Mouse (Mus musculus): ENCODE measurements at regions not wholly inside any gene's neighbourhood (a gene's known extent, or its start where the extent isn't known, plus 50 kb on each side); places are given as distances from the start of the nearest gene placed in this dataset.

GRCm38 (mm10) chr14:80377064-80377463 is 393.2 kb downstream of the Olfm4 start:
- Histone ChIP-seq H3K27ac (no peak overlapping the region), H3K9ac (no peak overlapping the region), H3K9me3 (replicated peaks) (no peaks in the 10 kb centered on the region), H3K4me2 (replicated peaks) (no peak overlapping the region), H3K36me3 (no peaks in the 10 kb centered on the region), H3K4me1 (no peaks in the 10 kb centered on the region), H3K4me3 (no peak overlapping the region), H3K27me3 (no peaks in the 10 kb centered on the region)
- 58% methylated on average over 1 of the region's 1 CpGs for WGBS
- ATAC-seq (ENCODE audit: low FRiP score) = no peak

GRCm38 (mm10) chr14:80391418-80391817 is 407.5 kb downstream of the Olfm4 start:
- Histone ChIP-seq H3K9ac (no peak overlapping the region), H3K4me3 (no peak overlapping the region), H3K9me3 (replicated peaks) (no peaks in the 10 kb centered on the region), H3K27ac (no peak overlapping the region), H3K36me3 (no peaks in the 10 kb centered on the region), H3K27me3 (no peaks in the 10 kb centered on the region), H3K4me1 (no peaks in the 10 kb centered on the region), H3K4me2 (replicated peaks) (no peak overlapping the region)
- ATAC-seq (ENCODE audit: low FRiP score) = no peak
- WGBS = 65% methylated on average over 2 of the region's 2 CpGs

GRCm38 (mm10) chr14:80408317-80408716 is 424.4 kb downstream of the Olfm4 start:
- WGBS = 89% methylated on average over 2 of the region's 2 CpGs
- Histone ChIP-seq H3K4me3 (no peak overlapping the region), H3K4me2 (replicated peaks) (no peak overlapping the region), H3K27me3 (no peaks in the 10 kb centered on the region), H3K9ac (no peak overlapping the region), H3K4me1 (no peaks in the 10 kb centered on the region), H3K36me3 (no peaks in the 10 kb centered on the region), H3K27ac (no peak overlapping the region), H3K9me3 (replicated peaks) (no peaks in the 10 kb centered on the region)
- ATAC-seq (ENCODE audit: low FRiP score) = no peak

- Histone ChIP-seq H3K36me3 (no peaks in the 10 kb centered on the region), H3K4me1 (no peaks in the 10 kb centered on the region), H3K4me2 (replicated peaks) (no peak overlapping the region), H3K4me3 (no peak overlapping the region), H3K9ac (no peak overlapping the region), H3K27ac (no peak overlapping the region), H3K27me3 (no peaks in the 10 kb centered on the region), H3K9me3 (replicated peaks) (no peaks in the 10 kb centered on the region)
- no peak for ATAC-seq (ENCODE audit: low FRiP score)
- 87% methylated on average over 3 of the region's 3 CpGs for WGBS
Measured at GRCm38 (mm10) chr14:80418810-80419325, 435.0 kb downstream of the Olfm4 start.

- Histone ChIP-seq H3K9me3 (replicated peaks) (no peaks in the 10 kb centered on the region), H3K27me3 (no peaks in the 10 kb centered on the region), H3K4me3 (no peak overlapping the region), H3K36me3 (no peaks in the 10 kb centered on the region), H3K9ac (no peak overlapping the region), H3K4me2 (replicated peaks) (no peak overlapping the region), H3K27ac (no peak overlapping the region), H3K4me1 (no peaks in the 10 kb centered on the region)
- ATAC-seq (ENCODE audit: low FRiP score) = no peak
Measured at GRCm38 (mm10) chr14:80443820-80444219, 459.9 kb downstream of the Olfm4 start.

GRCm38 (mm10) chr14:80471470-80471869 is 487.6 kb downstream of the Olfm4 start:
- Histone ChIP-seq H3K27me3 (no peaks in the 10 kb centered on the region), H3K4me3 (no peak overlapping the region), H3K9me3 (replicated peaks) (no peaks in the 10 kb centered on the region), H3K4me1 (no peaks in the 10 kb centered on the region), H3K4me2 (replicated peaks) (no peak overlapping the region), H3K9ac (no peak overlapping the region), H3K27ac (no peak overlapping the region), H3K36me3 (no peaks in the 10 kb centered on the region)
- 53% methylated on average over 1 of the region's 1 CpGs for WGBS
- no peak for ATAC-seq (ENCODE audit: low FRiP score)

- H3K36me3 ChIP-seq = no peaks in the 10 kb centered on the region
- H3K9me3 ChIP-seq (replicated peaks) = no peaks in the 10 kb centered on the region
- H3K4me3 ChIP-seq = no peak overlapping the region
- no peak overlapping the region for H3K27ac ChIP-seq
- ATAC-seq (ENCODE audit: low FRiP score) = no peak
- no peaks in the 10 kb centered on the region for H3K4me1 ChIP-seq
- H3K4me2 ChIP-seq (replicated peaks) = no peak overlapping the region
- H3K27me3 ChIP-seq = no peaks in the 10 kb centered on the region
- no peak overlapping the region for H3K9ac ChIP-seq
Measured at GRCm38 (mm10) chr14:80479918-80480317, 496.0 kb downstream of the Olfm4 start.

GRCm38 (mm10) chr14:80482771-80483170 is 498.9 kb downstream of the Olfm4 start:
- Histone ChIP-seq H3K4me3 (no peak overlapping the region), H3K9ac (no peak overlapping the region), H3K4me1 (no peaks in the 10 kb centered on the region), H3K36me3 (no peaks in the 10 kb centered on the region), H3K4me2 (replicated peaks) (no peak overlapping the region), H3K27ac (no peak overlapping the region), H3K9me3 (replicated peaks) (no peaks in the 10 kb centered on the region), H3K27me3 (no peaks in the 10 kb centered on the region)
- no peak for ATAC-seq (ENCODE audit: low FRiP score)
- WGBS = 89% methylated on average over 3 of the region's 3 CpGs

GRCm38 (mm10) chr14:80484256-80484655 is 500.4 kb downstream of the Olfm4 start:
- no peak for ATAC-seq (ENCODE audit: low FRiP score)
- no peak overlapping the region for H3K27ac ChIP-seq
- H3K4me2 ChIP-seq (replicated peaks) = no peak overlapping the region

GRCm38 (mm10) chr14:80485149-80485548 is 501.3 kb downstream of the Olfm4 start:
- no peak overlapping the region for H3K4me3 ChIP-seq
- no peaks in the 10 kb centered on the region for H3K36me3 ChIP-seq
- no peaks in the 10 kb centered on the region for H3K9me3 ChIP-seq (replicated peaks)
- H3K9ac ChIP-seq = no peak overlapping the region
- no peak for ATAC-seq (ENCODE audit: low FRiP score)
- H3K27ac ChIP-seq = no peak overlapping the region
- H3K4me2 ChIP-seq (replicated peaks) = no peak overlapping the region
- H3K27me3 ChIP-seq = no peaks in the 10 kb centered on the region
- H3K4me1 ChIP-seq = no peaks in the 10 kb centered on the region

More at GRCm38 (mm10) chr14:80484256-80484655, 500.4 kb downstream of the Olfm4 start:
- Histone ChIP-seq H3K9ac (no peak overlapping the region), H3K9me3 (replicated peaks) (no peaks in the 10 kb centered on the region), H3K4me3 (no peak overlapping the region), H3K36me3 (no peaks in the 10 kb centered on the region), H3K27me3 (no peaks in the 10 kb centered on the region), H3K4me1 (no peaks in the 10 kb centered on the region)

- Histone ChIP-seq H3K4me1 (no peaks in the 10 kb centered on the region), H3K9me3 (replicated peaks) (no peaks in the 10 kb centered on the region), H3K4me2 (replicated peaks) (no peak overlapping the region), H3K27ac (no peak overlapping the region), H3K27me3 (no peaks in the 10 kb centered on the region), H3K4me3 (no peak overlapping the region), H3K9ac (no peak overlapping the region), H3K36me3 (no peaks in the 10 kb centered on the region)
- WGBS = 70% methylated on average over 6 of the region's 6 CpGs
- no peak for ATAC-seq (ENCODE audit: low FRiP score)
Measured at GRCm38 (mm10) chr14:80486605-80487004, 502.7 kb downstream of the Olfm4 start.

GRCm38 (mm10) chr14:80492043-80492900 is 508.4 kb downstream of the Olfm4 start:
- 34% methylated on average over 10 of the region's 10 CpGs for WGBS
- Histone ChIP-seq H3K27me3 (no peaks in the 10 kb centered on the region), H3K9me3 (replicated peaks) (no peaks in the 10 kb centered on the region), H3K4me1 (no peaks in the 10 kb centered on the region), H3K4me2 (replicated peaks) (no peak overlapping the region), H3K36me3 (no peaks in the 10 kb centered on the region), H3K27ac (no peak overlapping the region), H3K4me3 (no peak overlapping the region), H3K9ac (no peak overlapping the region)
- peak; percentile 64 for ATAC-seq (ENCODE audit: low FRiP score)

- 56% methylated on average over 4 of the region's 4 CpGs for WGBS
- Histone ChIP-seq H3K27me3 (no peaks in the 10 kb centered on the region), H3K9ac (no peak overlapping the region), H3K36me3 (no peaks in the 10 kb centered on the region), H3K9me3 (replicated peaks) (no peaks in the 10 kb centered on the region), H3K4me1 (no peaks in the 10 kb centered on the region), H3K4me3 (no peak overlapping the region), H3K4me2 (replicated peaks) (no peak overlapping the region), H3K27ac (no peak overlapping the region)
- peak; percentile 37 for ATAC-seq (ENCODE audit: low FRiP score)
Measured at GRCm38 (mm10) chr14:80492901-80493279, 509.0 kb downstream of the Olfm4 start.

Data from hindbrain, embryonic 12.5 days (tissue).